8 mouse cellular contexts compared by ENCODE assay signal in genomic region chr6:119348234-119348633, GRCm38 (mm10). TPM values are rescaled to one million over a fixed set of nuclear protein-coding genes. Genes with fewer than 3 reads are reported as not detected.
A peak's percentile ranks its signal among the peaks of the same experiment; 100 is the strongest.
DNase-seq lines count a peak whose midpoint lies in the region; ATAC-seq and TF ChIP-seq lines count a peak whose summit lies in the region.

No protein-coding gene starts in this region.

- peaks cover 8% of the 10 kb centered on the region for H3K36me3 ChIP-seq in liver, embryonic 12.5 days
- H3K36me3 ChIP-seq in intestine, postnatal 0 days (ENCODE audit: control insufficient read depth, insufficient read depth): peaks cover 8% of the 10 kb centered on the region
- peaks cover 4% of the 10 kb centered on the region; the same call in 1 of the 2 replicates for H3K36me3 ChIP-seq in limb, embryonic 13.5 days
- H3K36me3 ChIP-seq in splenic B cell, adult 2 months (ENCODE audit: control insufficient read depth, insufficient read depth, low read length, poor library complexity, severe bottlenecking): no peaks in the 10 kb centered on the region

- DNase-seq in liver: peak; percentile 79
- DNase-seq in cerebellum, postnatal 25 days: peak; percentile 87 to 92
- DNase-seq in gastrocnemius, adult 8-10 months (ENCODE audit: low spot score in 2 of 2): peak; percentile 66 to 69
- DNase-seq in naive thymus-derived CD4-positive, alpha-beta T cell, adult 2 months (ENCODE audit: low read depth): peak; percentile 87
- peak; percentile 80 for DNase-seq in splenic B cell, adult 2 months (ENCODE audit: low read depth, low spot score)

- no peak overlapping the region for H3K27ac ChIP-seq in liver, embryonic 12.5 days
- no peak overlapping the region for H3K27ac ChIP-seq in intestine, postnatal 0 days (ENCODE audit: low read depth, low read length)
- H3K27ac ChIP-seq in limb, embryonic 13.5 days: no peak overlapping the region

- WGBS in liver, embryonic 12.5 days (ENCODE audit: insufficient replicate concordance): 0% methylated on average over 1 of the region's 1 CpGs
- WGBS in intestine, postnatal 0 days: 0% methylated on average over 1 of the region's 1 CpGs
- 0% methylated on average over 1 of the region's 1 CpGs for WGBS in limb, embryonic 13.5 days

- H3K4me3 ChIP-seq in liver, embryonic 12.5 days: no peak overlapping the region
- no peak overlapping the region for H3K4me3 ChIP-seq in intestine, postnatal 0 days (ENCODE audit: low read depth, low read length)
- no peak overlapping the region for H3K4me3 ChIP-seq in limb, embryonic 13.5 days

- H3K9ac ChIP-seq in liver, embryonic 12.5 days: no peak overlapping the region
- H3K9ac ChIP-seq in intestine, postnatal 0 days (ENCODE audit: low read depth, low read length): no peak overlapping the region
- no peak overlapping the region for H3K9ac ChIP-seq in limb, embryonic 13.5 days

- H3K27me3 ChIP-seq in liver, embryonic 12.5 days (replicated peaks): peaks cover 4% of the 10 kb centered on the region; the same call in 1 of the 2 replicates
- H3K27me3 ChIP-seq in intestine, postnatal 0 days (replicated peaks; ENCODE audit: control insufficient read depth, insufficient read depth, low read length): no peaks in the 10 kb centered on the region
- H3K27me3 ChIP-seq in limb, embryonic 13.5 days: no peaks in the 10 kb centered on the region
- no peaks in the 10 kb centered on the region for H3K27me3 ChIP-seq in splenic B cell, adult 2 months (ENCODE audit: control insufficient read depth, insufficient read depth, low read length, poor library complexity, severe bottlenecking)

- H3K4me1 ChIP-seq in liver, embryonic 12.5 days: no peaks in the 10 kb centered on the region
- no peaks in the 10 kb centered on the region for H3K4me1 ChIP-seq in intestine, postnatal 0 days (replicated peaks; ENCODE audit: control insufficient read depth, insufficient read depth, low read length)
- H3K4me1 ChIP-seq in limb, embryonic 13.5 days: 0 out of 2 replicates have a peak, but pooled peaks cover 7% of the 10 kb centered on the region

- H3K4me2 ChIP-seq in liver, embryonic 12.5 days: no peak overlapping the region
- no peak overlapping the region for H3K4me2 ChIP-seq in intestine, postnatal 0 days (replicated peaks; ENCODE audit: low read depth)
- H3K4me2 ChIP-seq in limb, embryonic 13.5 days (replicated peaks): no peak overlapping the region

- no peaks in the 10 kb centered on the region for H3K9me3 ChIP-seq in liver, embryonic 12.5 days (replicated peaks)
- no peaks in the 10 kb centered on the region for H3K9me3 ChIP-seq in intestine, postnatal 0 days (ENCODE audit: control insufficient read depth)
- H3K9me3 ChIP-seq in limb, embryonic 13.5 days: no peaks in the 10 kb centered on the region

- ATAC-seq in liver, embryonic 12.5 days: no peak
- no peak for ATAC-seq in intestine, postnatal 0 days
- peak; percentile 59; the same call in 1 of the 2 replicates for ATAC-seq in limb, embryonic 13.5 days (ENCODE audit: low FRiP score, low read depth)

- peak; percentile 86 for TF ChIP-seq CTCF in intestine, postnatal 0 days (IDR thresholded peaks at IDR 0.05; ENCODE audit: low read depth)

RNA-seq across cellular contexts. Expression of gene Lrtm2, which starts 17.7 kb away (rescaled TPM):
- polyA plus RNA-seq in liver, embryonic 12.5 days (2016; fragmentation: Nextera tagmentation; extraction: Ambion mirVana): not detected in 2 replicates
- under 1 TPM; 0.07 to 0.31 (median 0.19) TPM for total RNA-seq in gastrocnemius, adult 8-10 months (2022)
- 0.04 TPM in 2 replicates for polyA plus RNA-seq in intestine, postnatal 0 days (2015; fragmentation: Nextera tagmentation; extraction: Ambion mirVana)
- polyA plus RNA-seq in limb, embryonic 13.5 days (2015; fragmentation: Nextera tagmentation; extraction: Ambion mirVana): 0.05 TPM in 1 of 2 replicates, not detected in the other
